Mouse (Mus musculus): Measurements from ENCODE around the gene Dcst1.

The Dcst1 gene

GRCm38 (mm10) chr3:89314340-89314739 is 50.7 kb downstream of the Dcst1 start:
- DNase-seq (ENCODE audit: low read depth, low spot score), result no peak

GRCm38 (mm10) chr3:89308089-89308488 is 57.0 kb downstream of the Dcst1 start:
- peak; percentile 60 for DNase-seq (ENCODE audit: low read depth, low spot score)

GRCm38 (mm10) chr3:89305551-89306325 is 59.3 kb downstream of the Dcst1 start:
- DNase-seq (ENCODE audit: low read depth, low spot score), result no peak

- no peak for DNase-seq (ENCODE audit: low read depth, low spot score)
Observed at GRCm38 (mm10) chr3:89305105-89305504, 59.9 kb downstream of the Dcst1 start.

GRCm38 (mm10) chr3:89304440-89304839 is 60.6 kb downstream of the Dcst1 start:
- DNase-seq (ENCODE audit: low read depth, low spot score), result no peak

GRCm38 (mm10) chr3:89300514-89300913 is 64.5 kb downstream of the Dcst1 start:
- no peak for DNase-seq (ENCODE audit: low read depth, low spot score)
